Mouse (Mus musculus) heart, postnatal 0 days (tissue): ENCODE data around the gene Zfp810. TPM values are rescaled to one million over a fixed set of nuclear protein-coding genes. Genes with fewer than 3 reads are reported as not detected.
A peak's percentile ranks its signal among the peaks of the same experiment; 100 is the strongest.

Experiments
- ATAC-seq: fragments of 200-750 bp; cut with Nextera tagmentation; 2 replicates; pipeline ENCODE4 v1.8.0; 2017; ENCODE audit warnings: low read depth, moderate number of reproducible peaks, moderate library complexity; ENCODE audit not compliant: insufficient read depth
- DNase-seq: peaks from one replicate; pipeline ENCODE4 v3.0.0-alpha.2; 2016; ENCODE audit warnings: low spot score
- H3K27ac ChIP-seq: fragments of 300-500 bp; sonication (generic); 2 replicates; pipeline ENCODE4 v1.5.1; 2014; ENCODE audit warnings: low read depth, mild to moderate bottlenecking
- H3K27me3 ChIP-seq: fragments of 300-500 bp; sonication (generic); 2 replicates; pipeline ENCODE4 v1.6.1; 2014; ENCODE audit warnings: low read length, mixed read lengths; ENCODE audit not compliant: control insufficient read depth, insufficient read depth
- H3K36me3 ChIP-seq: fragments of 300-500 bp; sonication (generic); replicated peaks from 2 replicates; pipeline ENCODE4 v1.6.1; 2014; ENCODE audit warnings: low read length, mixed read lengths; ENCODE audit not compliant: control insufficient read depth, insufficient read depth
- H3K4me1 ChIP-seq: fragments of 300-500 bp; sonication (generic); 2 replicates; pipeline ENCODE4 v1.6.1; 2014; ENCODE audit warnings: antibody characterized with exemption; ENCODE audit not compliant: control insufficient read depth, insufficient read depth
- H3K4me2 ChIP-seq: fragments of 300-500 bp; sonication (generic); 2 replicates; pipeline ENCODE4 v1.6.1; 2014; ENCODE audit warnings: low read depth, mild to moderate bottlenecking, low read length, moderate library complexity
- H3K4me3 ChIP-seq: fragments of 300-500 bp; sonication (generic); 2 replicates; pipeline ENCODE4 v1.5.1; 2014; ENCODE audit warnings: low read depth, low read length
- H3K9ac ChIP-seq: fragments of 300-500 bp; sonication (generic); replicated peaks from 2 replicates; pipeline ENCODE4 v1.6.1; 2014; ENCODE audit warnings: low read depth, low read length, mixed read lengths
- H3K9me3 ChIP-seq: fragments of 300-500 bp; sonication (generic); replicated peaks from 2 replicates; pipeline ENCODE4 v1.6.1; 2016; ENCODE audit warnings: low read length; ENCODE audit not compliant: control insufficient read depth
- CTCF ChIP-seq: IDR thresholded peaks from 2 replicates; pipeline ENCODE4 v1.5.1; 2016; ENCODE audit warnings: antibody characterized with exemption, control low read depth, low read depth
- EP300 ChIP-seq: IDR thresholded peaks from 2 replicates; pipeline ENCODE4 v1.6.1; 2016; ENCODE audit warnings: antibody characterized with exemption, low read depth
- WGBS: fragments of 180-500 bp; shearing (Covaris S2); extraction: QIAGEN DNeasy Blood & Tissue Kit; methylation state at CpG from one replicate; pipeline ENCODE4 v1.1.7; 2014; 5-methylcytosine and 5-hydroxymethylcytosine counted together
- polyA plus RNA-seq: library from polyadenylated mRNA; unstranded; fragments of >200 nt; fragmentation: Nextera tagmentation; extraction: Ambion mirVana; gene quantifications from 2 replicates; pipeline ENCODE4 v1.2.1, GENCODE M21; 2015
- total RNA-seq: library from RNA; depleted of rRNA; stranded (reverse); fragments of >200 nt; gene quantifications from 2 replicates; pipeline ENCODE4 v1.2.3, GENCODE M21; 2014; ENCODE audit warnings: low replicate concordance

Zfp810 gene
- total and polyA plus RNA-seq, 2 experiments from 2014 or later, result 14.3 to 27.8 TPM

- H3K27me3 ChIP-seq, result no peaks in the 10 kb centered on the region
- H3K4me1 ChIP-seq, result no peaks in the 10 kb centered on the region; the same call in 1 of the 2 replicates
- no peak for DNase-seq
- 82% methylated on average over 8 of the region's 8 CpGs for WGBS
- 0 out of 2 replicates have a peak overlapping the region, but pooled peaks have one; percentile 18 for H3K27ac ChIP-seq
- H3K4me3 ChIP-seq, result peak overlapping the region; percentile 55
- no peak for ATAC-seq
- H3K9me3 ChIP-seq, result peaks cover 9% of the 10 kb centered on the region
- no peak for TF ChIP-seq EP300
- peak overlapping the region; percentile 63 for H3K9ac ChIP-seq
- peaks cover 13% of the 10 kb centered on the region; the same call in 1 of the 2 replicates for H3K36me3 ChIP-seq
- H3K4me2 ChIP-seq, result peak overlapping the region; percentile 66
Measured at GRCm38 (mm10) chr9:22258784-22259183, 48.7 kb downstream of the Zfp810 start.

DNA sequence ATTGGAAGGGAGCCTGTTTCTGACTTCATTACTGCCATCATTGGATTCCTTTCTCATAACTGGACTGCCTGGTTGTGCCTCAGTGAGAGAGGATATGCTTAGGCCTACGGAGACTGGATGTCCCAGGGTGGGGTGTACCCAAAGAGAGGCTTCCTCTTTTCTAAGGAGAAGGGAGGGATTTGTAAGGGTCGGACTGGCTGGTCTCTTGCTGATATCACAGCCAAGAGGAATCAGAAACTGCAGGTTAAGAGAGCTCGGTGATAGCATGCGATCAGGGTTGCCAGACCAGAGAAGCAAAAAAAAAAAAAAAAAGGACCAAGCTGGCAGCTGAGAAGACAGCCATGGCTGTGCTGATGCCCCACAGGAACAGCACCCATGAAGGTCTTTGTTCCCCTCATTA is 50.9 kb downstream of the Zfp810 start:
- no peak overlapping the region for H3K27ac ChIP-seq
- H3K4me2 ChIP-seq, result no peak overlapping the region
- peaks cover 29% of the 10 kb centered on the region for H3K36me3 ChIP-seq
- H3K9me3 ChIP-seq, result peaks cover 14% of the 10 kb centered on the region
- H3K4me3 ChIP-seq, result no peak overlapping the region
- TF ChIP-seq EP300 (no peak), CTCF (no peak)
- H3K27me3 ChIP-seq, result no peaks in the 10 kb centered on the region
- ATAC-seq, result no peak
- 86% methylated on average over 4 of the region's 4 CpGs for WGBS
- DNase-seq, result no peak
- no peaks in the 10 kb centered on the region; the same call in 1 of the 2 replicates for H3K4me1 ChIP-seq
- no peak overlapping the region for H3K9ac ChIP-seq

GRCm38 (mm10) chr9:22244242-22244641 is 63.2 kb downstream of the Zfp810 start:
- Histone ChIP-seq H3K9ac (no peak overlapping the region), H3K4me3 (no peak overlapping the region), H3K27ac (no peak overlapping the region), H3K36me3 (peaks cover 72% of the 10 kb centered on the region), H3K4me1 (no peaks in the 10 kb centered on the region), H3K9me3 (peaks cover 30% of the 10 kb centered on the region), H3K27me3 (no peaks in the 10 kb centered on the region), H3K4me2 (no peak overlapping the region)
- no peak for TF ChIP-seq CTCF
- TF ChIP-seq EP300, result no peak
- no peak for ATAC-seq
- 89% methylated on average over 2 of the region's 2 CpGs for WGBS
- DNase-seq, result no peak

DNA sequence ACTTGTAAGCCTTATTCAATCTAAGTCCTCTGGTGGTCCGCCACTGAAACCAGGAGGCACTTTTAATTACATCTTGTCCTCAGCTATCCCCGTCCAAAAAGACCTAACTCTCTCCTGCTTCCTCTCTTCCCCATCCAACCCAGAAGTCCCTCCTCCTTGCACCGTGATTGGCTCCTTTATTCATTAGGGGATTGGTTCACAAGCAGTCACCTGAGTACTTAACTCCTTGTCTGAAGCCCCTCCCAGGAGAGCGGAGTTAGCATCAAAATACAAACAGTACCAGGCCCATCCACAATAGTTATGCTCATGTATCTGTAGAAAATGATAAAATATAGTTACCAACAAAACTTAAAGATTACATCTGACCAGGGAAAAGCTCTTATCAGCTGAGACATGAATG is 67.4 kb downstream of the Zfp810 start:
- no peak overlapping the region for H3K27ac ChIP-seq
- 94% methylated on average over 4 of the region's 4 CpGs for WGBS
- no peaks in the 10 kb centered on the region for H3K27me3 ChIP-seq
- ATAC-seq (no peak), DNase-seq (no peak)
- no peaks in the 10 kb centered on the region for H3K4me1 ChIP-seq
- H3K36me3 ChIP-seq, result peaks cover 91% of the 10 kb centered on the region
- no peak overlapping the region for H3K4me2 ChIP-seq
- H3K9ac ChIP-seq, result no peak overlapping the region
- H3K9me3 ChIP-seq, result 0 out of 2 replicates have a peak, but pooled peaks cover 11% of the 10 kb centered on the region
- no peak for TF ChIP-seq EP300
- no peak for TF ChIP-seq CTCF
- no peak overlapping the region for H3K4me3 ChIP-seq

DNA sequence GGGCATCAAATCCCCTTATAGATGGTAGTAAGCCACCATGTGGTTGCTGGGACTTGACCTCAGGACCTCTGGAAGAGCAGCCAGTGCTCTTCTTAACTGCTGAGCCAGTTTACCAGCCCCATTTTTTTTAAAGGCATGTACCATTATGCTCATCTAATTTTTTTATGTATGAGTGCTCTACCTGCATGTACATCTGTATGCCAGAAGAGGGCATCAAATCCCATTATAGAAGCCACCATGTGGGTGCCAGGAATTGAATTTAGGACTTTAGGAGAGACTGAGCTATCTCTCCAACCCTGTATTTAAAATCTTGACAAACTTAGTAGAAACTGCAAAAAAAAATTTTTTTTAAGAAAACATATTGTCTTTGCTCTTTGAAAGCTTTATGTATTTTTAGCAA is 76.9 kb downstream of the Zfp810 start:
- Histone ChIP-seq H3K4me1 (peaks cover 6% of the 10 kb centered on the region; the same call in 1 of the 2 replicates), H3K36me3 (peaks cover 7% of the 10 kb centered on the region; the same call in 1 of the 2 replicates), H3K4me3 (no peak overlapping the region), H3K27me3 (no peaks in the 10 kb centered on the region), H3K4me2 (no peak overlapping the region), H3K9ac (no peak overlapping the region), H3K9me3 (0 out of 2 replicates have a peak, but pooled peaks cover 4% of the 10 kb centered on the region), H3K27ac (no peak overlapping the region)
- DNase-seq (no peak), ATAC-seq (no peak)
- TF ChIP-seq CTCF, result peak; percentile 43
- TF ChIP-seq EP300, result no peak

- ATAC-seq (no peak), DNase-seq (no peak)
- Histone ChIP-seq H3K4me3 (no peak overlapping the region), H3K9me3 (0 out of 2 replicates have a peak, but pooled peaks cover 4% of the 10 kb centered on the region), H3K36me3 (peaks cover 3% of the 10 kb centered on the region; the same call in 1 of the 2 replicates), H3K27ac (no peak overlapping the region), H3K9ac (no peak overlapping the region), H3K27me3 (no peaks in the 10 kb centered on the region), H3K4me1 (peaks cover 6% of the 10 kb centered on the region; the same call in 1 of the 2 replicates), H3K4me2 (no peak overlapping the region)
- WGBS, result 81% methylated on average over 3 of the region's 3 CpGs
- no peak for TF ChIP-seq EP300
- TF ChIP-seq CTCF, result no peak
Measured at GRCm38 (mm10) chr9:22230061-22230460, 77.4 kb downstream of the Zfp810 start.
